Mouse (Mus musculus) embryonic fibroblast, embryonic 13.5 days (primary cell): ENCODE data around the gene Rapgef1.

Experiments
- CTCF ChIP-seq: IDR thresholded peaks from 2 replicates; pipeline ENCODE4 v1.5.1; 2011; ENCODE audit warnings: mild to moderate bottlenecking, control low read depth, low read length, moderate library complexity, borderline replicate concordance; ENCODE audit not compliant: insufficient read depth
- POLR2A ChIP-seq: IDR thresholded peaks from 2 replicates; pipeline ENCODE4 v1.6.1; 2011; ENCODE audit warnings: low read depth, mild to moderate bottlenecking, control low read depth, low read length, moderate library complexity

DNA sequence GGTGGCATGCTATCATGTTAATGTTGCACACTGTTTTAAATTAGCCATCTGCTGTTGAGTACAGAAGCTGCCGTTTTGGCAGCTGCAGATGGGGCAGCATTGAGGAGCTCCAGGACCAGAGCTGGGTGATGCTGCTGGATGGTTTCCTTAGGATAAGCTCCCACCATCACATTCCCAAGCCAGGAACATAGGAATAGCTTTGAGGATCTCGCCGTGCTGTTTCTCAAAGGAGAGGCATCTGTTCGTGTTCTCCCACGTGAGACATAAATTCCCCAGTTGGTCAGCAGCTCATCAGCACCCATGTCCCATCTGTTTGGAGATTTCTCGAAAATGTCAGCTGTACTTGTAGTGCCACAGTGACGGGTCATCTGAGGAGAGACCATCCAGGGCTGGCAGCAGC is 28.3 kb downstream of the Rapgef1 start:
- TF ChIP-seq CTCF = no peak
- TF ChIP-seq POLR2A = no peak
